Mouse (Mus musculus): ENCODE data around the gene Cdc42se1.

GRCm38 (mm10) chr3:95218466-95219137, 9.9 kb upstream of the Cdc42se1 start:
- TF ChIP-seq CTCF (IDR thresholded peaks at IDR 0.05; ENCODE audit: extremely low read depth, insufficient read length, insufficient replicate concordance, low read depth, low read length) (no peak), POLR2A (IDR thresholded peaks at IDR 0.05; ENCODE audit: low read depth, low read length) (no peak)

Data from small intestine, adult 2 months (tissue).